Mouse (Mus musculus): ENCODE results near the gene Cmtm5. TPM values are rescaled to one million over a fixed set of nuclear protein-coding genes. Genes with fewer than 3 reads are reported as not detected.

Gene Cmtm5
- polyA plus RNA-seq, 1 experiment = not detected

DNA sequence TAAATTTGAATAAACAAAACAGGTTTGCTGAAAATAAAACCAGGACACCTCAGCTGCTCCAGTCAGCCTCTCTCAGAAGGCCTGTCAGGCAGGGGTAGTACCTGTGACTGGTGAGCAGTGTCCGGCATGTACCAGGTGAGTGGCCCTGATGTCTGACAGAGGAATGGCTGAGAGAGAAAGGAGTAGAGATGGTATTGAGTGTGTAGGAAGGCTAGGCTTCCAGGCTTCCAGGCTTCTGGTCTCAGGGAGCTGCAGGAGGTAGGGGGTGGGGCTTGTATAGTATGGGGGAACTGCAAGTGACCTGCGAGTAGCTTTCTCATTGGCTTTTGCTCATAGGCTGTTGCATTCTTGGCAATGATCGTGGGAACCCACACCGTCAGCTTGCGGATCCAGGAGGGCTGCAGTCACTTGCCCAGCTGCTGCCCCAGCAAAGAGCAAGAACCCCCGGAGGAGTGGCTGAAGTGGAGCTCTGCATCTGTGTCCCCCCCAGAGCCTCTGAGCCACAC is 3.4 kb upstream of the Cmtm5 start, which contains the start of gene Il25:
Gene Il25, plus strand, starts transcription at position 51 of the 506 bp plus-strand sequence.
- TF ChIP-seq POLR2A (IDR thresholded peaks at IDR 0.05; ENCODE audit: borderline replicate concordance, low read depth, low read length) = no peak
- TF ChIP-seq CTCF (IDR thresholded peaks at IDR 0.05; ENCODE audit: low read depth, low read length) = no peak
- Histone ChIP-seq H3K4me1 (ENCODE audit: control insufficient read depth, insufficient read depth, low read length) (no peaks in the 10 kb centered on the region), H3K27ac (ENCODE audit: insufficient read depth, low read depth, low read length) (no peak within 1 kb of the TSS), H3K4me3 (ENCODE audit: insufficient read depth, low read length) (no peak within 1 kb of the TSS)

DNA sequence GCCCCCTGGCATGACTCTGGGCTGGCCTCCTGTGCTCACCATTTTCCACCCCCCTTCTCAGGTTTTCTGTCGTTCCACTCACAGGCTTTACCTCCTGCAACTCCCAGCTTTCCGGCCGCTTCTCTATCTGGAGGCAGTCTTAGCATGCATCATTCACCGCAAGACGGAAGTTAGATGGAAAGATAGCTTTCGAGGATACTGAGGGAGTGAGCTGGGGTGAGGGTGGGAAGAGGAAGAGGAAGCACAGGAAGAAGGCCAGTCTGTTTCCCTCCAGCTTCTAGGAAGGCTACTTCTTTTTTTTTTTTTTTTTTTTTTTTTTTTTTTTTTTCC is 735 bp downstream of the Cmtm5 start:
- H3K4me1 ChIP-seq (ENCODE audit: control insufficient read depth, insufficient read depth, low read length) = no peaks in the 10 kb centered on the region
- TF ChIP-seq CTCF (IDR thresholded peaks at IDR 0.05; ENCODE audit: low read depth, low read length) (no peak), POLR2A (IDR thresholded peaks at IDR 0.05; ENCODE audit: borderline replicate concordance, low read depth, low read length) (no peak)
- no peak overlapping the region for H3K4me3 ChIP-seq (ENCODE audit: insufficient read depth, low read length)
- no peak overlapping the region for H3K27ac ChIP-seq (ENCODE audit: insufficient read depth, low read depth, low read length)

DNA sequence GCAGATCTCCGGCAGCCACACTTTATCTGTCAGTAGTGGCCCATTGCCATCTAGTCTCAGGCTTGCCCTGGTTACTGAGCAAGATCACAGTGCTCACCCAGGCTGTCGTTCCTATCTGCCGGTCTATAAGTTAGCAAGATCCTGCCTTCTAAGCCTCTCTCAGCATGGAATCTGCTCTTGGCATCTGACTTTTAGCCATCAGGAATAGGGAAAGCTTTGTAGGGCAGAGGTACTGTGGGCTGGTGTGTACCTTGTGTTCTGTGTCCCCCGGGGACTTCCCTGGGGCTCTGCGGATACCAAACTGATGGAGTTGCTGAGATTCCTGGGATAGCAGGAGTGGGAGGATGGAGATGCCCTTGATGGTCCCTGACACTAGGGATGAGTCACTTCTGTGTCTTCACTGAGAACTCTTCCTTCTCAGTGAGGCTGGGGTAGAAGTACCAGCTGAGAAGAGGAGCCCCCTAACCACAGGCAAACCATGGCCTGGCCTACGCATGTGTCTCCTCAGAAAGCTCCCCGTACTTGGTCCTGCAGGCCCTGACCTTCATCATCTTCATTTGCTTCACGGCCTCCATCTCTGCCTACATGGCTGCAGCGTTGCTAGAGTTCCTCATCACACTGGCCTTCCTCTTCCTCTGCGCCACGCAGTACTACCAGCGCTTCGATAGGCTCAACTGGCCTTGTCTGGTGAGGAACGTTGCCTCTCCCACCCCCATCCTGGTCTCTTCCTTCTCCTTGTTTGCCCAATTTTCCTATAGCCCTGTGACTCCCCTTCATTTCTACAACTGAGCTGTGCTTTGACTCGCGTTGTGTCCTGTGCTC is 1.5 kb downstream of the Cmtm5 start:
- no peak overlapping the region for H3K4me3 ChIP-seq (ENCODE audit: insufficient read depth, low read length)
- TF ChIP-seq CTCF (IDR thresholded peaks at IDR 0.05; ENCODE audit: low read depth, low read length) (no peak), POLR2A (IDR thresholded peaks at IDR 0.05; ENCODE audit: borderline replicate concordance, low read depth, low read length) (no peak)
- H3K4me1 ChIP-seq (ENCODE audit: control insufficient read depth, insufficient read depth, low read length) = no peaks in the 10 kb centered on the region
- no peak overlapping the region for H3K27ac ChIP-seq (ENCODE audit: insufficient read depth, low read depth, low read length)

DNA sequence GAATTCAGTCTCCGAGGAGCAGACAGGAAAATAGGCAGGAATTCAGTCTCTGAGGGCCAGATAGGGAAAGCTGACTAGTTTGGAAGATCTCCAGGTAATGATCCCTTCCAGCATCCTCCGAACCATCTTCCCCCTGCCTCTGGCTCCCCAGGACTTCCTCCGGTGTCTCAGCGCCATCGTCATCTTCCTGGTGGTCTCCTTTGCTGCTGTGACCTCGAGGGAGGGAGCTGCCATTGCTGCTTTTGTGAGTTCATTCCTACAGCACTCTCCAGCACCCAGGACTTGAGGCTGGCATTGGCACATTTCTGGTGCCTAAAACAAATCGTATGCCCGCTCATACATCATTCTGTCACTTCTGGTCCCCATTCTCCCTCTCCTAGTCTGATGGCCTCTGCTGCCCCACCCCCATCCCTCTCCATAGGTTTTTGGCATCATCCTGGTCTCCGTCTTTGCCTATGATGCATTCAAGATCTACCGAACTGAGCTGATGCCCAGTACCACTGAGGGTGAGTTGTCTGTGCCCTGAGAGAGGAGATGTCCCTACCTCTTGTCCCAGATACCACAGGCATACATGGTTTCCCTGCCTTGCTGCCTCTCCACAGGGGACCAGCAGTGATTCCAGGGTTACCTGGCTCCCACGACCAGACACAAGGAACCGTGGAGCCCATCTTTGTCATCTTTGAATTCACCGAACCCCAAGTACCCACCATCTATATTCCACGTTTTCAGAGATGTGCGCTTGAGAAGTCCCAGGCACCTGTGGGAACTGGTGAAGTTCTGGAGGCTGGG is 2.6 kb downstream of the Cmtm5 start:
- H3K27ac ChIP-seq (ENCODE audit: insufficient read depth, low read depth, low read length) = no peak overlapping the region
- no peak overlapping the region for H3K4me3 ChIP-seq (ENCODE audit: insufficient read depth, low read length)
- no peak for TF ChIP-seq CTCF (IDR thresholded peaks at IDR 0.05; ENCODE audit: low read depth, low read length)
- no peak for TF ChIP-seq POLR2A (IDR thresholded peaks at IDR 0.05; ENCODE audit: borderline replicate concordance, low read depth, low read length)
- no peaks in the 10 kb centered on the region for H3K4me1 ChIP-seq (ENCODE audit: control insufficient read depth, insufficient read depth, low read length)

DNA sequence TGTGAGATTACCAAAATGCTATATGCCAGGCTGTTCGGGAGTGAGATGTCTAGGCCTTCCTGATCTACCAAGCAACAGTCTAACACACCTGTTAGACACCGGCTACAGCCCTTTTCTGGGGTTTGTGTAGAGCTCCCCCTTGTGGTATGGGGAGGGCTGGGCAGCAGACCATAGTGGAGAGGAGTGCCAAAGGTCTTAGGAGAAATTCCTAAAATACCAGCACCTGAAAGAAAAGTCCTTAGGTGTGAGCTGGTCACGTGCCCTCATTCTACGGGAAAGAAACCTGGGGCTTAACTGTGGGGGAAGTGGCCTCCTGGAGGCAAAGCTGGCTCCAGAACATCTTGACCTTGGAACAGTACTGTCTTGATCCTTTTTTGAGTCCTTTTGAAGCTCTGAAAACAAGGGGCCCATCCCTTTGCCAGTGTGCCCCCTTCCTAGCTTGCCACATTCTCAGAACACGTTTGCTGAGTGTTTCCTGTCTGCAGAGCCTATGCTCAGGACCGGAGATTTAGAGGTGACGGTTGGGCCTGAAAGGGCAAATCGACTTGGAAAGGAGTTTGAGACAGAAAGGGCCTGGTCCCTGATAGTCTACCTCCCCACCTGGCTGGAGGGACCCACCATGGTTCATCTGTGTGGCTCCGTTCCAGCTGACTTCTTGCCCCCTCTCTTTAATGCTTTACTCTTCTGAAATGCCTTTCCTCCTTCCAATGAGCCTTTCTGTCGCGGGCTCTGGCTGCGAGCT is 3.5 kb downstream of the Cmtm5 start:
- H3K27ac ChIP-seq (ENCODE audit: insufficient read depth, low read depth, low read length) = no peak overlapping the region
- TF ChIP-seq POLR2A (IDR thresholded peaks at IDR 0.05; ENCODE audit: borderline replicate concordance, low read depth, low read length) = no peak
- peak; percentile 92 for TF ChIP-seq CTCF (IDR thresholded peaks at IDR 0.05; ENCODE audit: low read depth, low read length)

DNA sequence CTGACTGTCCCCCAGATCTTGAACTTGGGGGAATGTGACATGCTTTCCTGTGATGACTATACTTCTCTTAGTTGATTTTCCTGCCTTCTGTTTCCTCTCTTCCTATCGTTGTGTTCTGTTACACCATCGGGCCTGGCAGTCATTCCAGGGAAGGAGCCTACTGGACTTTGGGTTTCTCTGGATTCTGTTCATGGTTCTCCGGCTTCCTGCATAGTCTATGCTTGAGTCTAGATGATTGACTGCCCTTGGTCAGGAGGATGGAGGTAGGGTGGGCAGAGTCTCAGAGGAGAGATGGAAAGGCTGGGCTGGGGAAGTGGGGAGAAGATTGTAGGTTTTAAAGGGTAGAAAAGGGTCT is 4.1 kb downstream of the Cmtm5 start:
- TF ChIP-seq POLR2A (IDR thresholded peaks at IDR 0.05; ENCODE audit: borderline replicate concordance, low read depth, low read length) (no peak), CTCF (IDR thresholded peaks at IDR 0.05; ENCODE audit: low read depth, low read length) (no peak)
- no peak overlapping the region for H3K27ac ChIP-seq (ENCODE audit: insufficient read depth, low read depth, low read length)
- H3K4me1 ChIP-seq (ENCODE audit: control insufficient read depth, insufficient read depth, low read length) = no peaks in the 10 kb centered on the region
- no peak overlapping the region for H3K4me3 ChIP-seq (ENCODE audit: insufficient read depth, low read length)

More for the DNA sequence above, 3.5 kb downstream of the Cmtm5 start:
- H3K4me1 ChIP-seq (ENCODE audit: control insufficient read depth, insufficient read depth, low read length) = no peaks in the 10 kb centered on the region
- H3K4me3 ChIP-seq (ENCODE audit: insufficient read depth, low read length) = no peak overlapping the region

DNA sequence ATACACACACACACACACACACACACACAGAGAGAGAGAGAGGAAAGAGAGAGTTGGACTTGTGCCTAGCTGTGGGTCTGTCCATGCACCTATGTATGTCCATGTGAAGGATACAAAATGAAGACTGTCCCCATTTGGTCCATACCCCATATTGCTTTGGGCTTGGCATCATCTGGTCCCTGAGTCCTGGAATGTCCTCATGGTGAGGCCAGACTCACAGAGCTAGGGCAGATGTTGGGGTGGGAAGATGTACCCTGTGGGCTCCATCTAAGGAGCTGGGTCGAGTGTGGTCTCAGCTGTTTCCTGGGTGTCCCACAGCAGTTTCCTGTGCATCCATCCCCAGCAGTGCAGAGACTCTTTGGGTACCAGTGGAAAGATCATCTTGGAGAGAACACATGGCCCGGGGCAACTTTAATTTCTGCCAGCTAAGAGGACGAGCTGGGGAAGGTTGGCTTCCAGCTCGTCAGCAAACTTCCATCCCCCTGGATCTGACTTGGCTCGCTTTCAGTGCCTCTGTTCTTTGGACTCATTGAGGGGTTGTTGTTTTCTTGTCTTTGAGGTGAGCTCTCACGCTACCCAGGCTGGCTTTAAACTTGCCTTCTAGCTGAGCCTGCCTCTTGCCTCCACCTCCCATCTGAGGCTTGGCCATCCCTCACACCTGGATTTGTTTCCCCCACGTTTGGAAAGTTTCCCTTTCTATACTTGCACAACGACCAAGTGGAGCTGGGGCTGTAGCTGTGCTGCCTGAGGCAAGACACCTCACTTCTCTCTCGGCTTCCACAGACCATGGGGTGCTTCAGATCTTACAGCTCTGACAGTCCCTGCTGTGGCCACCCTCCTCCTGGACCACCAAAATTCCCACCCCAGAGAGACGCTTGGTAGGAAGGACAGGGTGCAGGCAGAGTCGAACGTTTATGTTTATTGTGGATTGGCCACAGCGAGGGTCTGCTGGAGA is 5.2 kb downstream of the Cmtm5 start:
- no peak for TF ChIP-seq CTCF (IDR thresholded peaks at IDR 0.05; ENCODE audit: low read depth, low read length)
- TF ChIP-seq POLR2A (IDR thresholded peaks at IDR 0.05; ENCODE audit: borderline replicate concordance, low read depth, low read length) = no peak
- no peak overlapping the region for H3K27ac ChIP-seq (ENCODE audit: insufficient read depth, low read depth, low read length)

DNA sequence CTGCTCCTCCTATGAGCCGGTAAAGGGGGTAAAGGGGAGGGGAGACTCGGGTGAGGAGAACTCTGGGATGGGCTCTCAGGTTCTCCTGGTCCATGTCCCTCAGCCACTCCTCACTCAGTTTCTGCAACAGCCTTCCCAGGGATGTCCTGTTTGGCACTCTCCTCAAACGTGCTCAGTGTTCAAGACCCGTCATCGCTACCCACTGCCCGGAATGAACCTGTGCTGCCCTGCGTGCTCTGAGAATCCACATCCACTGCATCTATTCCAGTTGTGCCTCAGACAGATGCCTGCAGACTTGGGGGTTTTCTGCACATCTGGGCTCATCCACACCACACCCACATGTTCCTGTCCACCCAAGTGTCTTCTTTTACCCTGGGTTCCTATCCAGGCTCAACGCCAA is 6.4 kb downstream of the Cmtm5 start:
- H3K4me1 ChIP-seq (ENCODE audit: control insufficient read depth, insufficient read depth, low read length) = no peaks in the 10 kb centered on the region
- no peak overlapping the region for H3K4me3 ChIP-seq (ENCODE audit: insufficient read depth, low read length)
- no peak for TF ChIP-seq CTCF (IDR thresholded peaks at IDR 0.05; ENCODE audit: low read depth, low read length)
- no peak for TF ChIP-seq POLR2A (IDR thresholded peaks at IDR 0.05; ENCODE audit: borderline replicate concordance, low read depth, low read length)
- H3K27ac ChIP-seq (ENCODE audit: insufficient read depth, low read depth, low read length) = no peak overlapping the region

More for the DNA sequence above, 5.2 kb downstream of the Cmtm5 start:
- H3K4me3 ChIP-seq (ENCODE audit: insufficient read depth, low read length) = no peak overlapping the region
- no peaks in the 10 kb centered on the region for H3K4me1 ChIP-seq (ENCODE audit: control insufficient read depth, insufficient read depth, low read length)

DNA sequence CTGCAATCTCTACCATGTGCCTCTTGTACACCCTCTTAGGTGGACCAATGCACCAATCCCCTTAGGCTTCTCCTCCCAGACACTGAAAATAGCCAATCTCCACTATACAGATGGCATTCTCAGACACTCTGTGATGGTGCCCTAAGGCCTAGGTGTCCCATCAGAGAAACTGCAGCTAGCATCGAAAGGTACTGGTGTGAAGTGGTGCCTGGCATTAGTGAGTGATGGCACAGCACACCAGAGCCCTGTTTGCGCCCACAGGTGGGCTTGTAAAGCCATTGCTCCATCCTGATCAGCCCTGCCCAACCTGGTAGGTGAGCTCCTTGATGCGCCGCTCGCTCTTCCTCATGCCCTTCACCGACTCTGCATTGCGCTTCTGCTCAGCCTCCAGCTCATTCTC is 7.9 kb downstream of the Cmtm5 start:
- Histone ChIP-seq H3K27ac (ENCODE audit: insufficient read depth, low read depth, low read length) (no peak overlapping the region), H3K4me3 (ENCODE audit: insufficient read depth, low read length) (no peak overlapping the region), H3K4me1 (ENCODE audit: control insufficient read depth, insufficient read depth, low read length) (no peaks in the 10 kb centered on the region)
- TF ChIP-seq POLR2A (IDR thresholded peaks at IDR 0.05; ENCODE audit: borderline replicate concordance, low read depth, low read length) = no peak

Measured in bone marrow macrophage, adult 2 months (primary cell).